Mouse (Mus musculus) gastrocnemius, adult 18-20 months (tissue): ENCODE measurements around the gene Dpp8. TPM values are rescaled to one million over a fixed set of nuclear protein-coding genes. Genes with fewer than 3 reads are reported as not detected.
"Not testable (repeated sequence)": the region's sequence is repeated elsewhere in the genome, so short reads cannot be mapped to it uniquely, and the experiment has no call there.

Experiments
- DNase-seq: peaks from one replicate; pipeline ENCODE4 v3.0.0; 2021; ENCODE audit warnings: low spot score
- total RNA-seq, 2 experiments: library from RNA; stranded (reverse); gene quantifications; 2 replicates each; pipeline ENCODE4 v1.2.3; 2021

Gene Dpp8
- total RNA-seq, 2 experiments from 2014 or later: 94.2 to 106 TPM

- DNase-seq: peak; percentile 86
Measured at GRCm38 (mm10) chr9:65020991-65021886, 11.0 kb upstream of the Dpp8 start, which contains the start of gene Hacd3. TSS of gene Hacd3 (minus strand) at chr9:65021693.

DNA sequence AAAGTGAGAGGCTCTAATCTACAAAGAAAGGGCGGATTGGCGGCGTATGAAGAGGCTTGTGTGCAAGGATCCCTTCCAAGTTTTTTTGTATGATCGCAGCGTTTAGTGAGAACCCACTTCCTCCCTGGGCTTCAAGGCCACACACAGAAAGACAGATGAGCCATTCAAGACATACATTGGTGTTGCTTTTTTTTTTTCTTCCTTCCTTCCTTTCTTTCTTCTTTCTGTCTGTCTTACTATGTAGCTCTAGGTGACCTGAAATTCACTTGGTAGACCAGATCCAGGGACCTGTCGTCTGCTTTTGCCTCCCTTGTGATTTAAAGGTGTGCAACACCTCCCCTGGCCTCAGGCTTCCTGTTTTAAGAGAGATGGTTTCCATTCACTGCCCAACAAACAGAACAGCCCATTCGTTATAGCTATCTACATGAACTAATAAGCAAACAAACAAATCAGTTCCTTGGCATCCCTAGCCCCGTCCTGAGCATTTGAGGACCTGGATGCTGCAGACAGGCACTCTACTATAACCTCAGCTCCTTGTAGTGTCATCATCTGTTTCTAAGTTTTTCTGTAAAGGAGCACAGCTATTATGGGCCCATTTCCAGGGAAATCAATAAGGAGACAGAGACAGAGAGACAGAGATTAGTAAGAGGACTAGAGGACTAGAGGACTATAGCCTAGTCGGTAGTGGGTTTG, 10.2 kb upstream of the Dpp8 start:
- DNase-seq: no peak

GRCm38 (mm10) chr9:65022580-65023135, 9.6 kb upstream of the Dpp8 start:
- no peak for DNase-seq

DNA sequence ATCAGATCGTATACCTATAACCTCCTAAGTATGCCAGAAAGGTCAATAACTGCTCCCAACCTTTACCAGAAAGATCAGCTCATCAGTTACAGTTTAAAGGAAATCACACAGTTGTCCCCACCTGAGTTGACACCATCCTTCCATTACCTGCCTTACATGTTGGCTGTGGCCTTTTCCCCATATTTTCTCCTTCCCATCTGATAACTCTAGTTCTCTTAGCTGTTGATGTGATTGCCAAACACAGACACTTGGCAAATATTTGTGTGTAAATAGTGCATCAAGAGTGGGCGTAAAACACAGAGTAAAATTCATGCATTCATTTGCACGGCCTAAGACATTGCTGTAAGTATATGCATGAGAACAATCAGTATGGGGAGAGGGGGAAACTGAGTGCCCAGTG, 8.8 kb upstream of the Dpp8 start:
- no peak for DNase-seq

DNA sequence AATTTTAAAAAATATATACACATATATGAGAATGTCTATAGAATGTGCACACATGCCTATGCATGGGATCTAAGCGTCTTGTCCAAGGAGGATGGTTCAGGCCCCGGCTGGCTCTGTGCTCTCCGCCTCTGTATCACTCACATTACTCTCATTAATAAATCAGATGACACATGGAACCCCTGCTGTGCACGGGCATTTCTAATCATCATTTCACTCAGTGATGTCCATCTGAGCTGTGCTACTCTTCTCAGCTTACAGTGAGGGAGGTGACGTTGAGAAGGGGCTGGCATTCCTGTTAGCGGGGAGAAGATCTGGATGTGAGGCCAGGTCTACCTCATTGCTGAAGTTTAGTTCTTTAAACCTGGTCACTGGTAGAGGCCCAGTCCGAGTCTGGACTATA, 5.0 kb upstream of the Dpp8 start:
- DNase-seq: no peak

- no peak for DNase-seq
Measured at GRCm38 (mm10) chr9:65028313-65028712, 3.9 kb upstream of the Dpp8 start.

DNA sequence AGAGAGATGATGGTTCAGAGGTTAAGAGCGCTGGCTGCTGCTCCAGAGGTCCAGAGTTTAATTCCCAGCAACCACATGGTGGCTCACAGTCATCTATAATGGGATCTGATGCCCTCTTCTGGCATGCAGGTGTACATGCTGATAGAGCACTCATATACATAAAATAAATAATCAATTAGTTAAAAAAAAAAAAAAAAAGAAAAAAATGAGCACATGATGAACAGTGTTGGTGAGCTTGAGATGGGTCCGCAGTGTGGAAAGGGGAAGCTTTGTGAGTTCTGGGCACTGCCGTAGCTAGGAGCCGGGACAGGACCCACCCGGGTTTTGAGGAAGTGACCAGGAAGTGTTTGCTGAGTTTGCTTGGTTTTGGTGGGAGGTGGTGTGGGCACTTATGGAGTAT, 859 bp upstream of the Dpp8 start:
- not testable (repeated sequence) for DNase-seq

DNA sequence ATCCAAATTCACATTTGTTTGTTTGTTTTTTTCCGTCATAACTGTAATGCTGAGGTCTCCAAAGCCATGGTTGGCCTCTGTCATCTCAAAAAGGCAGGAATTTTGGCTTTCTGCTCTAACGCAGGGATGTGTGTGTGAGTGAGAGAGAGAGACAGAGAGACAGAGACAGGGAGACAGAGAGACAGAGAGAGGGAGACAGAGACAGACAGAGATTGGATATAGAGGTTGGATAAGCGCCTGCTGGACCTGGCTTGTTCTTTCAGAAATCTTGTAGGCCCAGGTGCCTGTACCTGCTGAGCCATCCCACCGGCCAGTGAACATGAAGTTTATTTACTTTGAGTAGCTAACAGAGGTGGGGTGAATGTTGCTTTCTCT, 333 bp upstream of the Dpp8 start:
- DNase-seq: no peak

GRCm38 (mm10) chr9:65036456-65036855, 4.2 kb downstream of the Dpp8 start:
- peak; percentile 43 for DNase-seq

DNA sequence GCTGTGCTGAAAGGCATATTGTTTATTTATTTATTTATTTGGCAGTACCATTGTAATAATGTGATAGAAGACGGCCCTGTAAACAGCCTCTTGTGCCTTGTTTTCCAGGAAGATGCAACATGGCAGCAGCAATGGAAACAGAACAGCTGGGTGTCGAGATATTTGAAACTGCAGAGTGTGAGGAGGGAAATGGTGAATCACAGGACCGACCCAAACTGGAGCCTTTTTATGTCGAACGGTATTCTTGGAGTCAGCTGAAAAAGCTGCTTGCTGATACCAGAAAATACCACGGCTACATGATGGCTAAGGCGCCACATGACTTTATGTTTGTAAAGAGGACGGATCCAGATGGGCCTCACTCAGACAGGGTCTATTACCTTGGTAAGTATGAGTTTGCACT, 4.6 kb downstream of the Dpp8 start:
- DNase-seq: no peak

GRCm38 (mm10) chr9:65041430-65041829, 9.2 kb downstream of the Dpp8 start:
- no peak for DNase-seq

DNA sequence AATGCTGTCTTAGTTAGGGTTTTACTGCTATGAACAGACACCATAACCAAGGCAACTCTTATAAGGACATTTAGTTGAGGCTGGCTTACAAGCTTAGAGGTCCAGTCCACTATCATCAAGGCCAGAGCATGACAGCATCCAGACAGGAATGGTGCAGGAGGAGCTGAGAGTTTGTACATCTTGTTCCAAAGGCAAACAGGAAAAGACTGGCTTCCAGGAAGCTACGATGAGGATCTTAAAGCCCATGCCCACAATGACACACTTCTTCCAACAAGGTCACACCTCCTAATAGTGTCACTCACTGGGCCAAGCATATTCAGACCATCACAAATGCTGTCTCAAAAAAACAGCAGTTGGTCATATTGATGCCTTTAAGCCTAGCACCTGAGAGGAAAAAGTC, 14.8 kb downstream of the Dpp8 start:
- DNase-seq: no peak

GRCm38 (mm10) chr9:65049422-65049821, 17.2 kb downstream of the Dpp8 start:
- peak; percentile 31 for DNase-seq

DNA sequence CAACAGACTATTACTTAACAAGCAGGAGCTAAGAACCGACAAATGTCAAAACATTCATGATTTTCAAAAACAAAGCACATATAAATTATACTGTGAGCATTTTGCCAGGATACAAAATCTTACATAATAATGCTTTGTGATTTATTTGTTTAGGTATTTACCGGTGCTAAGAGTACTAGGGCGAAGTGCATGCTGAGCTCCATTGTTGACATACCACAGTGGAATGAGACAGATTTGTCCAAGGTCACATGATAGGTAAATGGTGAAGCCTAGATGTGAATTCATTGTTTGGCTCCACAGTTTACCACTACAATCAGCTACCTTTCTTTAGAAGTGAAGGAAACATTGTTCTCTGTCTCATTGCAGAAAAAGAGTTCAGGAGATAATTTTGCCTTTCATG, 18.8 kb downstream of the Dpp8 start:
- no peak for DNase-seq

- DNase-seq: no peak
Measured at GRCm38 (mm10) chr9:65064251-65064650, 32.0 kb downstream of the Dpp8 start.

- DNase-seq: no peak
Measured at GRCm38 (mm10) chr9:65070587-65070986, 38.4 kb downstream of the Dpp8 start.

- DNase-seq: no peak
Measured at GRCm38 (mm10) chr9:65073555-65073954, 41.3 kb downstream of the Dpp8 start.

- DNase-seq: no peak
Measured at GRCm38 (mm10) chr9:65074251-65074650, 42.0 kb downstream of the Dpp8 start.

DNA sequence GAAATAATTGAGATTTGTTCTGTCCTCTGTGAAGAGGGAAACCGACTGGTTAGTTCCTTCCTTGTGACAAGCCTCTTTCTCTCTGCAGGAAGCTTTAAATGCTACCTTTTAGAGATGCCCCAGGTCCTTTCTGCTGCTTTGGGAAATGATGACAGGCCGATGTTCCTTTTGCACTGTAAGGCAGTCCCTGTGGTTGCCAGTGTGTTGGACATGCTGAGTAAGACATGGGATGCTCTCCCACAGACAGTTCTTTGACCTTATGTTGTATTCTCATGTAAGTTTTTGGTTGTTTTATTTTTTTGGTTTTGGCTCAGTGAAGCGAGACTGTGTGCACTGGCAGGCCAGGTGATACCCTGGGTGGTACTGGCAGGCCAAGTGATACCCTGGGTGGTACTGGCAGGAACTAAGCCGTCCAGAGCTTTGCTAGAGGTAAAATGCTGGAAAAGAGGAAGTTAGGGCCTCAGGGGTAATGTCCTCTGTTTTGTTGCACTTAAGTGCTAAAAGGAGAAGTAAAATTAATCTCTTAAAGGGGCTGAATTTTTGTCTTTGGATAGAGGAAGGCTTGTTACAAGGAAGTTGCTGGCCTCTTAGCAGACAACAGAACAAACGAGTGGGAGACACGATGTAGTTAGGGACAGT, 42.8 kb downstream of the Dpp8 start:
- DNase-seq: no peak

GRCm38 (mm10) chr9:65077536-65077935, 45.3 kb downstream of the Dpp8 start:
- DNase-seq: peak; percentile 92

DNA sequence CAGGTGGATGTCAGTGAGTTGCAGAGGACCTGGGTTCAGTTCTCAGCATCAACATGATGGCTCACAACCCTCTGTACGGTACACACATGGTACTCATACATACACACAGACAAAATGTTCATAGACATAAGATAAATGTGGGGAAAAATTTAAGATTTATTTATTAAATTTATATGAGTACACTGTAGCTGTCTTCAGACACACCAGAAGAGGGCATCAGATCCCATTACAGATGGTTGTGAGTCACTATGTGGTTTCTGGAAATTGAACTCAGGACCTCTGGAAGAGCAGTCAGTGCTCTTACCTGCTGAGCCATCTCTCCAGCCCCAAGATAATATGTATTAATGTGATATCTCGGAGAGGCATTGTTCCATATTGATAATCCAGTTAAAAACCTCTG, 47.9 kb downstream of the Dpp8 start:
- not testable (repeated sequence) for DNase-seq
